Mouse (Mus musculus) embryonic facial prominence, embryonic 12.5 days (tissue): ENCODE results near the gene Hist2h2be. TPM values are rescaled to one million over a fixed set of nuclear protein-coding genes. Genes with fewer than 3 reads are reported as not detected.
"Not testable (repeated sequence)": the region's sequence is repeated elsewhere in the genome, so short reads cannot be mapped to it uniquely, and the experiment has no call there.

Experiments used
- ATAC-seq: fragments of 200-750 bp; cut with Nextera tagmentation; 2 replicates; pipeline ENCODE4 v1.8.0; 2017; ENCODE audit not compliant: insufficient number of reproducible peaks, insufficient read depth, low FRiP score, low TSS enrichment
- H3K27ac ChIP-seq: fragments of 300-500 bp; sonication (generic); 2 replicates; pipeline ENCODE4 v1.5.1; 2016; ENCODE audit warnings: mild to moderate bottlenecking
- H3K27me3 ChIP-seq: fragments of 300-500 bp; sonication (generic); 2 replicates; pipeline ENCODE4 v1.6.1; 2016; ENCODE audit warnings: mild to moderate bottlenecking, moderate library complexity
- H3K36me3 ChIP-seq: fragments of 300-500 bp; sonication (generic); 2 replicates; pipeline ENCODE4 v1.6.1; 2016; ENCODE audit warnings: mild to moderate bottlenecking
- H3K4me1 ChIP-seq: fragments of 300-500 bp; sonication (generic); 2 replicates; pipeline ENCODE4 v1.6.1; 2016
- H3K4me2 ChIP-seq: fragments of 300-500 bp; sonication (generic); replicated peaks from 2 replicates; pipeline ENCODE4 v1.6.1; 2016; ENCODE audit warnings: mild to moderate bottlenecking, moderate library complexity
- H3K4me3 ChIP-seq: fragments of 300-500 bp; sonication (generic); 2 replicates; pipeline ENCODE4 v1.5.1; 2016; ENCODE audit warnings: mild to moderate bottlenecking
- H3K9ac ChIP-seq: fragments of 300-500 bp; sonication (generic); 2 replicates; pipeline ENCODE4 v1.6.1; 2016; ENCODE audit warnings: mild to moderate bottlenecking, moderate library complexity
- H3K9me3 ChIP-seq: fragments of 300-500 bp; sonication (generic); 2 replicates; pipeline ENCODE4 v1.6.1; 2016; ENCODE audit warnings: mild to moderate bottlenecking, moderate library complexity
- WGBS: fragments of 180-500 bp; shearing (Covaris S2); methylation state at CpG from one replicate; pipeline ENCODE4 v1.1.7; 2016; 5-methylcytosine and 5-hydroxymethylcytosine counted together
- polyA plus RNA-seq: library from polyadenylated mRNA; unstranded; fragments of >200 nt; fragmentation: Nextera tagmentation; extraction: Ambion mirVana; gene quantifications from 2 replicates; pipeline ENCODE4 v1.2.1, GENCODE M21; 2016

Gene Hist2h2be
- polyA plus RNA-seq, result 10.6 and 11.7 TPM in 2 replicates

GRCm38 (mm10) chr3:96220765-96221639 lies at the start of gene Hist2h2be, which contains the start of gene Hist2h2ac:
Hist2h2be (plus strand) TSS chr3:96221119.
Hist2h2ac (minus strand) TSS chr3:96220880.
- ATAC-seq, result peak; percentile 94
- Histone ChIP-seq H3K4me3 (peak within 1 kb of the TSS; percentile 65), H3K9me3 (no peaks in the 10 kb centered on the region), H3K4me1 (peaks cover 18% of the 10 kb centered on the region), H3K4me2 (peak within 1 kb of the TSS; percentile 57), H3K36me3 (no peaks in the 10 kb centered on the region), H3K27ac (peak within 1 kb of the TSS; percentile 99), H3K9ac (peak within 1 kb of the TSS; percentile 89), H3K27me3 (no peaks in the 10 kb centered on the region)
- WGBS, result under 1% methylated on average over 43 of the region's 43 CpGs

GRCm38 (mm10) chr3:96171583-96172196 lies 49.2 kb upstream of the Hist2h2be start:
- H3K9me3 ChIP-seq, result no peaks in the 10 kb centered on the region
- H3K36me3 ChIP-seq, result peaks cover 41% of the 10 kb centered on the region
- H3K27ac ChIP-seq, result peak overlapping the region; percentile 98
- peaks cover 25% of the 10 kb centered on the region for H3K4me1 ChIP-seq
- no peaks in the 10 kb centered on the region for H3K27me3 ChIP-seq
- 0 out of 2 replicates have a peak, but pooled peaks have one; percentile 8 for ATAC-seq
- WGBS, result 22% methylated on average over 18 of the region's 18 CpGs
- H3K4me3 ChIP-seq, result peak overlapping the region; percentile 96
- H3K9ac ChIP-seq, result peak overlapping the region; percentile 88
- H3K4me2 ChIP-seq, result peak overlapping the region; percentile 92

GRCm38 (mm10) chr3:96172197-96173178 lies 48.4 kb upstream of the Hist2h2be start, which contains the start of gene Sf3b4:
Sf3b4 (plus strand) TSS chr3:96172332.
- Histone ChIP-seq H3K27ac (peak within 1 kb of the TSS; percentile 98), H3K27me3 (no peaks in the 10 kb centered on the region), H3K9me3 (no peaks in the 10 kb centered on the region), H3K4me3 (peak within 1 kb of the TSS; percentile 96), H3K4me2 (peak within 1 kb of the TSS; percentile 92), H3K36me3 (peaks cover 45% of the 10 kb centered on the region), H3K4me1 (peaks cover 25% of the 10 kb centered on the region), H3K9ac (peak within 1 kb of the TSS; percentile 88)
- under 1% methylated on average over 57 of the region's 58 CpGs for WGBS
- peak; percentile 90 for ATAC-seq

GRCm38 (mm10) chr3:96173185-96173584 lies 47.7 kb upstream of the Hist2h2be start:
- Histone ChIP-seq H3K4me3 (peak overlapping the region; percentile 96), H3K36me3 (peaks cover 49% of the 10 kb centered on the region)

GRCm38 (mm10) chr3:96174042-96174441 lies 46.9 kb upstream of the Hist2h2be start:
- not testable (repeated sequence) for H3K4me3 ChIP-seq, ATAC-seq, H3K9ac ChIP-seq, H3K27ac ChIP-seq, H3K27me3 ChIP-seq, H3K9me3 ChIP-seq
- WGBS, result 84% methylated on average over 4 of the region's 4 CpGs
- Histone ChIP-seq H3K4me2 (peak overlapping the region; percentile 32), H3K36me3 (peaks cover 56% of the 10 kb centered on the region), H3K4me1 (peaks cover 25% of the 10 kb centered on the region)

More at GRCm38 (mm10) chr3:96173185-96173584, 47.7 kb upstream of the Hist2h2be start:
- Histone ChIP-seq H3K27me3 (no peaks in the 10 kb centered on the region), H3K4me1 (peaks cover 25% of the 10 kb centered on the region), H3K9ac (peak overlapping the region; percentile 88), H3K9me3 (no peaks in the 10 kb centered on the region), H3K4me2 (peak overlapping the region; percentile 92), H3K27ac (0 out of 2 replicates have a peak overlapping the region, but pooled peaks have one; percentile 98)
- 38% methylated on average over 7 of the region's 7 CpGs for WGBS
- ATAC-seq, result no peak

GRCm38 (mm10) chr3:96175251-96175650 lies 45.7 kb upstream of the Hist2h2be start:
- no peak for ATAC-seq
- H3K9ac ChIP-seq, result no peak overlapping the region
- no peaks in the 10 kb centered on the region for H3K27me3 ChIP-seq
- 87% methylated on average over 6 of the region's 6 CpGs for WGBS
- no peak overlapping the region for H3K4me2 ChIP-seq
- H3K4me1 ChIP-seq, result peaks cover 25% of the 10 kb centered on the region
- H3K9me3 ChIP-seq, result no peaks in the 10 kb centered on the region
- peaks cover 52% of the 10 kb centered on the region for H3K36me3 ChIP-seq
- no peak overlapping the region for H3K4me3 ChIP-seq
- H3K27ac ChIP-seq, result no peak overlapping the region

GRCm38 (mm10) chr3:96178427-96178826 lies 42.5 kb upstream of the Hist2h2be start:
- no peak overlapping the region for H3K4me2 ChIP-seq
- H3K4me1 ChIP-seq, result peaks cover 34% of the 10 kb centered on the region
- no peaks in the 10 kb centered on the region for H3K27me3 ChIP-seq
- no peak overlapping the region for H3K27ac ChIP-seq
- peaks cover 49% of the 10 kb centered on the region for H3K36me3 ChIP-seq
- WGBS, result 90% methylated on average over 4 of the region's 4 CpGs
- H3K9me3 ChIP-seq, result no peaks in the 10 kb centered on the region
- no peak for ATAC-seq
- H3K9ac ChIP-seq, result no peak overlapping the region
- no peak overlapping the region for H3K4me3 ChIP-seq

GRCm38 (mm10) chr3:96178902-96179301 lies 42.0 kb upstream of the Hist2h2be start:
- H3K4me3 ChIP-seq, result no peak overlapping the region
- WGBS, result 88% methylated on average over 2 of the region's 2 CpGs
- peaks cover 31% of the 10 kb centered on the region for H3K4me1 ChIP-seq
- peaks cover 45% of the 10 kb centered on the region for H3K36me3 ChIP-seq
- no peaks in the 10 kb centered on the region for H3K27me3 ChIP-seq
- no peak overlapping the region for H3K27ac ChIP-seq
- H3K9me3 ChIP-seq, result no peaks in the 10 kb centered on the region
- H3K9ac ChIP-seq, result no peak overlapping the region
- H3K4me2 ChIP-seq, result no peak overlapping the region
- ATAC-seq, result no peak

- no peaks in the 10 kb centered on the region for H3K9me3 ChIP-seq
- H3K4me1 ChIP-seq, result peaks cover 25% of the 10 kb centered on the region
- H3K4me2 ChIP-seq, result no peak overlapping the region
- no peak for ATAC-seq
- no peak overlapping the region for H3K9ac ChIP-seq
- no peaks in the 10 kb centered on the region for H3K27me3 ChIP-seq
- no peak overlapping the region for H3K27ac ChIP-seq
- H3K4me3 ChIP-seq, result no peak overlapping the region
- 77% methylated on average over 4 of the region's 4 CpGs for WGBS
- peaks cover 39% of the 10 kb centered on the region for H3K36me3 ChIP-seq
Observed at GRCm38 (mm10) chr3:96179531-96179930, 41.4 kb upstream of the Hist2h2be start.

GRCm38 (mm10) chr3:96180727-96181477 lies 40.0 kb upstream of the Hist2h2be start, which contains the start of gene Sv2a:
Sv2a (plus strand) TSS chr3:96181151.
- Histone ChIP-seq H3K36me3 (peaks cover 28% of the 10 kb centered on the region), H3K27ac (0 out of 2 replicates have a peak within 1 kb of the TSS, but pooled peaks have one; percentile 17), H3K9me3 (no peaks in the 10 kb centered on the region), H3K4me1 (peaks cover 24% of the 10 kb centered on the region), H3K27me3 (no peaks in the 10 kb centered on the region), H3K9ac (peak within 1 kb of the TSS; percentile 65), H3K4me3 (peak within 1 kb of the TSS; percentile 52), H3K4me2 (peak within 1 kb of the TSS; percentile 83)
- no peak; the same call in 1 of the 2 replicates for ATAC-seq
- WGBS, result under 1% methylated on average over 18 of the region's 23 CpGs
